ENCODE assay signal across 29 mouse cellular contexts in genomic region chr7:107651821-107652220, GRCm38 (mm10). TPM values are rescaled to one million over a fixed set of nuclear protein-coding genes. Genes with fewer than 3 reads are reported as not detected.
DNase-seq lines count a peak whose midpoint lies in the region; ATAC-seq lines count a peak whose summit lies in the region.
"Had no signal": no experiment of that assay in that cellular context is flagged by ENCODE, and none has a peak within 500 bp of the region (broad histone marks: within the 10 kb centered on the region; RNA-seq: fewer than 3 reads in every experiment).

No protein-coding gene starts in this region.

- H3K4me3 ChIP-seq in embryonic facial prominence, embryonic 13.5 days = no peak overlapping the region
- no peak overlapping the region for H3K4me3 ChIP-seq in heart, embryonic 10.5 days
- H3K4me3 ChIP-seq in kidney, embryonic 15.5 days (replicated peaks) = no peak overlapping the region
- H3K4me3 ChIP-seq in midbrain, embryonic 13.5 days (replicated peaks) = no peak overlapping the region
- H3K4me3 ChIP-seq: embryonic facial prominence, embryonic 15.5 days; erythroblast, embryonic 14.5 days; forebrain, embryonic 10.5 days; forebrain, embryonic 12.5 days had no signal

- H3K4me2 ChIP-seq in embryonic facial prominence, embryonic 13.5 days = no peak overlapping the region
- no peak overlapping the region for H3K4me2 ChIP-seq in kidney, embryonic 15.5 days
- no peak overlapping the region for H3K4me2 ChIP-seq in midbrain, embryonic 13.5 days (replicated peaks)
- H3K4me2 ChIP-seq: embryonic facial prominence, embryonic 15.5 days; forebrain, embryonic 12.5 days had no signal

- H3K27me3 ChIP-seq in embryonic facial prominence, embryonic 13.5 days = no peaks in the 10 kb centered on the region
- H3K27me3 ChIP-seq in heart, embryonic 10.5 days (ENCODE audit: insufficient read depth, poor library complexity, severe bottlenecking) = no peaks in the 10 kb centered on the region
- no peaks in the 10 kb centered on the region for H3K27me3 ChIP-seq in kidney, embryonic 15.5 days
- no peaks in the 10 kb centered on the region for H3K27me3 ChIP-seq in midbrain, embryonic 13.5 days
- H3K27me3 ChIP-seq: CH12.LX; embryonic facial prominence, embryonic 15.5 days; forebrain, embryonic 12.5 days had no signal

- 0 out of 2 replicates have a peak overlapping the region, but pooled peaks have one; percentile 37 for H3K9ac ChIP-seq in embryonic facial prominence, embryonic 13.5 days
- no peak overlapping the region for H3K9ac ChIP-seq in kidney, embryonic 15.5 days
- H3K9ac ChIP-seq in midbrain, embryonic 13.5 days (replicated peaks) = no peak overlapping the region
- H3K9ac ChIP-seq: embryonic facial prominence, embryonic 15.5 days; forebrain, embryonic 12.5 days had no signal

- no peaks in the 10 kb centered on the region for H3K36me3 ChIP-seq in embryonic facial prominence, embryonic 13.5 days
- no peaks in the 10 kb centered on the region for H3K36me3 ChIP-seq in heart, embryonic 10.5 days
- H3K36me3 ChIP-seq in kidney, embryonic 15.5 days = no peaks in the 10 kb centered on the region
- no peaks in the 10 kb centered on the region for H3K36me3 ChIP-seq in midbrain, embryonic 13.5 days
- H3K36me3 ChIP-seq: embryonic facial prominence, embryonic 15.5 days; forebrain, embryonic 10.5 days; forebrain, embryonic 12.5 days; G1E had no signal

- H3K27ac ChIP-seq in embryonic facial prominence, embryonic 13.5 days = peak overlapping the region; percentile 63; the same call in 1 of the 2 replicates
- no peak overlapping the region for H3K27ac ChIP-seq in heart, embryonic 10.5 days
- H3K27ac ChIP-seq in kidney, embryonic 15.5 days = no peak overlapping the region
- no peak overlapping the region for H3K27ac ChIP-seq in midbrain, embryonic 13.5 days
- H3K27ac ChIP-seq: forebrain, embryonic 10.5 days; forebrain, embryonic 12.5 days had no signal

- H3K4me1 ChIP-seq in embryonic facial prominence, embryonic 13.5 days = peaks cover 32% of the 10 kb centered on the region
- 0 out of 2 replicates have a peak, but pooled peaks cover 5% of the 10 kb centered on the region for H3K4me1 ChIP-seq in heart, embryonic 10.5 days
- H3K4me1 ChIP-seq in kidney, embryonic 15.5 days = no peaks in the 10 kb centered on the region
- H3K4me1 ChIP-seq in midbrain, embryonic 13.5 days (replicated peaks) = no peaks in the 10 kb centered on the region

- ATAC-seq in embryonic facial prominence, embryonic 13.5 days (ENCODE audit: insufficient number of reproducible peaks, insufficient read depth, low FRiP score, low TSS enrichment, low read depth) = no peak
- ATAC-seq in kidney, embryonic 15.5 days (replicated peaks; ENCODE audit: low FRiP score) = no peak
- no peak for ATAC-seq in midbrain, embryonic 13.5 days
- ATAC-seq: CD4-positive, CD25-positive, alpha-beta regulatory T cell, adult 4 months; forebrain, embryonic 14.5 days; forebrain, embryonic 16.5 days had no signal

- H3K9me3 ChIP-seq in embryonic facial prominence, embryonic 13.5 days = no peaks in the 10 kb centered on the region
- no peaks in the 10 kb centered on the region for H3K9me3 ChIP-seq in heart, embryonic 10.5 days
- H3K9me3 ChIP-seq in kidney, embryonic 15.5 days (replicated peaks) = no peaks in the 10 kb centered on the region
- H3K9me3 ChIP-seq in midbrain, embryonic 13.5 days = no peaks in the 10 kb centered on the region
- H3K9me3 ChIP-seq: embryonic facial prominence, embryonic 15.5 days; forebrain, embryonic 10.5 days; forebrain, embryonic 12.5 days had no signal

- 28% methylated on average over 1 of the region's 1 CpGs for whole genome bisulfite sequencing in embryonic facial prominence, embryonic 13.5 days
- 50% methylated on average over 1 of the region's 1 CpGs for WGBS in heart, embryonic 10.5 days
- WGBS in kidney, embryonic 15.5 days = 70% methylated on average over 1 of the region's 1 CpGs
- WGBS in midbrain, embryonic 13.5 days = 50% methylated on average over 1 of the region's 1 CpGs

- peak; percentile 6 for DNase-seq in embryo, embryonic 10.5 days (ENCODE audit: low spot score)
- no peak for DNase-seq in embryo, embryonic 11 days
- DNase-seq in MN1 (ENCODE audit: low spot score) = peak; percentile 65
- peak; percentile 71 for DNase-seq in forelimb bud, embryonic 11.5 days (ENCODE audit: low read depth, low spot score)
- DNase-seq in heart, embryonic 10.5 days (ENCODE audit: low spot score) = no peak
- DNase-seq: adrenal gland, adult 2 months; adrenal gland, postnatal 10 days; adrenal gland, postnatal 25 days; B cell, adult 2 months; cerebellum, adult 11 months; cerebellum, adult 18-20 months; cerebellum, adult 8-10 months; cerebellum, adult 9-11 months; cerebellum, postnatal 14 days had no signal

RNA-seq across cellular contexts. Expression of gene 5330417H12Rik, which starts 26.9 kb away (rescaled TPM):
- polyA plus RNA-seq in embryonic facial prominence, embryonic 13.5 days (2015; fragmentation: Nextera tagmentation; extraction: Ambion mirVana) = not detected in 2 replicates
- polyA plus RNA-seq in heart, embryonic 10.5 days (2016; fragmentation: Nextera tagmentation; extraction: Ambion mirVana) = 0.15 TPM in 1 of 2 replicates, not detected in the other
- polyA plus RNA-seq in kidney, embryonic 15.5 days (2015; fragmentation: Nextera tagmentation; extraction: Ambion mirVana) = not detected in 2 replicates
- not detected in 2 replicates for polyA plus RNA-seq in midbrain, embryonic 13.5 days (2015; fragmentation: Nextera tagmentation; extraction: Ambion mirVana)
- polyA plus RNA-seq: adrenal gland, adult 2 months; brain, embryonic 14.5 days; CD4-positive, CD25-positive, alpha-beta regulatory T cell, adult 4 months; cortical plate, adult 2 months; embryonic facial prominence, embryonic 11.5 days; erythroblast, embryonic 14.5 days; forebrain, embryonic 10.5 days; forebrain, embryonic 12.5 days; forebrain, embryonic 14.5 days; forebrain, embryonic 16.5 days; G1E had no signal

RNA-seq across cellular contexts. Expression of gene Ppfibp2, which starts 56.8 kb away (rescaled TPM):
- polyA plus RNA-seq in embryonic facial prominence, embryonic 13.5 days (2015; fragmentation: Nextera tagmentation; extraction: Ambion mirVana) = 11.5 and 13.8 TPM in 2 replicates
- polyA plus RNA-seq in heart, embryonic 10.5 days (2016; fragmentation: Nextera tagmentation; extraction: Ambion mirVana) = 8.0 and 13.3 TPM in 2 replicates
- 5.6 and 6.2 TPM in 2 replicates for polyA plus RNA-seq in kidney, embryonic 15.5 days (2015; fragmentation: Nextera tagmentation; extraction: Ambion mirVana)
- polyA plus RNA-seq in midbrain, embryonic 13.5 days (2015; fragmentation: Nextera tagmentation; extraction: Ambion mirVana) = 1.2 and 1.3 TPM in 2 replicates
- polyA plus RNA-seq: G1E had no signal

Comparison
In these comparisons a context has a peak if more than half of its experiments do, and no peak if none do; other contexts are left out.
1. DNase-seq: peak in embryo, embryonic 10.5 days (single experiment), MN1 (single experiment) and forelimb bud, embryonic 11.5 days (single experiment); none in embryo, embryonic 11 days (single experiment) and heart, embryonic 10.5 days (single experiment).